Mouse (Mus musculus): Measurements from ENCODE around the gene Gm10985. TPM values are rescaled to one million over a fixed set of nuclear protein-coding genes. Genes with fewer than 3 reads are reported as not detected.

The Gm10985 gene
- total and polyA plus RNA-seq, 2 experiments from 2014 or later = not detected

GRCm38 (mm10) chr3:53871596-53871995 lies 26.7 kb downstream of the Gm10985 start:
- Histone ChIP-seq H3K27ac (no peak overlapping the region), H3K9ac (replicated peaks; ENCODE audit: low read length) (no peak overlapping the region), H3K4me3 (ENCODE audit: low read length) (no peak overlapping the region), H3K4me2 (ENCODE audit: low read depth, low read length) (no peak overlapping the region), H3K36me3 (ENCODE audit: insufficient read depth, low read length) (no peaks in the 10 kb centered on the region), H3K27me3 (ENCODE audit: insufficient read depth, low read length) (no peaks in the 10 kb centered on the region), H3K9me3 (ENCODE audit: low read length) (no peaks in the 10 kb centered on the region), H3K4me1 (ENCODE audit: insufficient read depth, low read length) (no peaks in the 10 kb centered on the region)
- no peak for ATAC-seq
- no peak for DNase-seq (ENCODE audit: low spot score)
- TF ChIP-seq CTCF (IDR thresholded peaks at IDR 0.05; ENCODE audit: low read depth) = no peak
- WGBS = 84% methylated on average over 1 of the region's 1 CpGs

DNA sequence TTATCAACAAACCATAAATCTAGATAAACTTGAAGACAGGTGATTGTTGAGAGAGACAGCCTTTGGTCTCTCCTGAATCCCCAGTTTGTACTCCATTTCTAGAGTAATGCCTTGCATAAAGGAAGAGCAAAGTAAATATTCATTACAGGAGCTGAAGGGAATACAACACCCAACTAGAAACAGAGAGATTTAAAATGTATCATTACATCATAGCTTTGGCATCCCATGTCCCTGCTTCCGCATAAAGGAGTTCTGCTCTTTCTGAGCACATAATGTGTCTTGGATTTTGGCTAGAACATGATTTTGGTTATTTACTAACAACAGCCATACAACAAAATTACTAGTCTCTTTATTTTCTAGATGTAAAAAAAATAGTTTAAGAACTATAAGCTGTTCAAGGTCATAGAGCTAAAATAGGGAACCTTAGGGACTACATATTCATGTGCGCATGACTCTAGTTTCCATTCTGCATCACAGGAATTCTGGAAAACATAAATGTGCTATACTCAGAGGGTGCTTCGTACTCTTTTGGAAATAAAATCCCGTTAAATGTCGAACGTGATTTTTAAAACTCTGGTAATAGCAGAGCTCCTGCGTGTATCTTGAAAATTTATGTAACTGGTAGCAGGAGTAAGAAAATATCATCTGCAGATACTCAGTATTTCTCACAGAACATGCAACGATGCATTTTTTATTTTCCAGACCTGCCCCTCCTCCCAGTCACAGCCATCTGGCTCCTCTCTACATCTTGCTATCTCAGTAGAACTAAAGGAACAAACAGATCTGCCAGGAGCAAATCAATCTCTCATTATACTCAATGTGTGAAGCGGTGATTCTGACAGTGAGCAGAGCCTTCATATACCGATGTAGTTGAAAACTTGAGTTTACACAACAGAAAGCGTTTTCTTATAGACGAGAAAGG lies 46.0 kb downstream of the Gm10985 start:
- Histone ChIP-seq H3K27ac (no peak overlapping the region), H3K9me3 (ENCODE audit: low read length) (no peaks in the 10 kb centered on the region), H3K4me3 (ENCODE audit: low read length) (no peak overlapping the region), H3K36me3 (ENCODE audit: insufficient read depth, low read length) (no peaks in the 10 kb centered on the region), H3K4me2 (ENCODE audit: low read depth, low read length) (no peak overlapping the region), H3K4me1 (ENCODE audit: insufficient read depth, low read length) (no peaks in the 10 kb centered on the region), H3K9ac (replicated peaks; ENCODE audit: low read length) (no peak overlapping the region), H3K27me3 (ENCODE audit: insufficient read depth, low read length) (no peaks in the 10 kb centered on the region)
- no peak for ATAC-seq
- TF ChIP-seq CTCF (IDR thresholded peaks at IDR 0.05; ENCODE audit: low read depth) = no peak
- DNase-seq (ENCODE audit: low spot score) = peak; percentile 4
- WGBS = 79% methylated on average over 12 of the region's 12 CpGs

Other genes with a start within 250 kb of the Gm10985 start
- gene Frem2, start 187.7 kb upstream of the Gm10985 start, total RNA-seq (2014; rRNA removed) = 13.9 and 17.6 TPM in 2 replicates
- 1.7 TPM in 2 replicates for gene Frem2, start 187.7 kb upstream of the Gm10985 start, polyA plus RNA-seq (2015; fragmentation: Nextera tagmentation; extraction: Ambion mirVana)
- gene Ufm1, start 18.7 kb downstream of the Gm10985 start, total RNA-seq (2014; rRNA removed) = 18.0 and 19.8 TPM in 2 replicates
- gene Ufm1, start 18.7 kb downstream of the Gm10985 start, polyA plus RNA-seq (2015; fragmentation: Nextera tagmentation; extraction: Ambion mirVana) = 86.6 and 89.0 TPM in 2 replicates